Mouse (Mus musculus) liver, postnatal 0 days (tissue): ENCODE measurements around the gene St6galnac3.

ENCODE experiments used
- CTCF ChIP-seq: sonication (generic); IDR thresholded peaks from 2 replicates; pipeline ENCODE4 v1.5.1; 2016; ENCODE audit warnings: antibody characterized with exemption, low read depth
- EP300 ChIP-seq: IDR thresholded peaks from 2 replicates; pipeline ENCODE4 v1.6.1; 2016; ENCODE audit warnings: antibody characterized with exemption, low read depth, mild to moderate bottlenecking

DNA sequence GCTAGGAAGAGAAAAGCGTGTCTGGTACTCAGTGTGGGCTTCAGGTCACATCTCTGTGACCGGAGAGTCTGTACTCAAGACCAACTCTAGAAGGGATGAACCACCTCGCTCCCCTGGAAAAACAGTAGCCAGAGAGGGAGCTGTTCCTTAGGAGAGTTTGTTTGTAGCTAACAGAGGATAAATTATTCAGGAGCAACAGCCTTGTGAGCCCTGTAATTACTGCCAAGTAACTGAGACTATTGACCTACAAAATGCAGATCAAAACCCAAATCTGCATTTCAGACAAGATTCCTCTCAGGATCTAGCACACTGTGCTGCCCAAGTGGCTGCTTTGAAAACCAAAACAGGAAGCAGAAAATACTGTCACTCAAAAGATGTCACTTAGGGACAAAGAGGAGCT lies 266.4 kb downstream of the St6galnac3 start:
- TF ChIP-seq CTCF (no peak), EP300 (no peak)
